Mouse (Mus musculus) c-Kit-positive CD71-positive TER-119-positive erythroid progenitor cells, embryonic 14.5 days (primary cell): Measurements from ENCODE around the gene Pramef20.
"Not testable (repeated sequence)": the region's sequence is repeated elsewhere in the genome, so short reads cannot be mapped to it uniquely, and the experiment has no call there.

ENCODE experiments used
- DNase-seq: peaks from one replicate; pipeline ENCODE4 v3.0.0-alpha.2; 2013; ENCODE audit warnings: low spot score

Pramef20 gene

GRCm38 (mm10) chr4:144377911-144378310 is at the start of gene Pramef20:
Gene Pramef20, minus strand, starts transcription at chr4:144377933.
- DNase-seq: no peak

GRCm38 (mm10) chr4:144424590-144424989 is 46.9 kb upstream of the Pramef20 start:
- DNase-seq: no peak

- no peak for DNase-seq
Measured at GRCm38 (mm10) chr4:144420644-144421043, 42.9 kb upstream of the Pramef20 start.

- no peak for DNase-seq
Measured at GRCm38 (mm10) chr4:144408290-144408689, 30.6 kb upstream of the Pramef20 start, which contains the start of gene Pramef12. Gene Pramef12, minus strand, starts transcription at chr4:144408464.

GRCm38 (mm10) chr4:144406261-144406660 is 28.5 kb upstream of the Pramef20 start:
- no peak for DNase-seq

- no peak for DNase-seq
Measured at GRCm38 (mm10) chr4:144404456-144405086, 26.8 kb upstream of the Pramef20 start.

GRCm38 (mm10) chr4:144402712-144403111 is 25.0 kb upstream of the Pramef20 start:
- DNase-seq: no peak

- no peak for DNase-seq
Measured at GRCm38 (mm10) chr4:144396316-144396715, 18.6 kb upstream of the Pramef20 start.

GRCm38 (mm10) chr4:144357642-144358041 is 20.1 kb downstream of the Pramef20 start, which contains the start of gene Gm13119:
Gene Gm13119, plus strand, starts transcription at chr4:144357942.
- DNase-seq: not testable (repeated sequence)

- DNase-seq: not testable (repeated sequence)
Measured at GRCm38 (mm10) chr4:144335856-144336255, 41.9 kb downstream of the Pramef20 start.

GRCm38 (mm10) chr4:144329949-144330348 is 47.8 kb downstream of the Pramef20 start, which contains the start of gene Gm13128:
Gene Gm13128, plus strand, starts transcription at chr4:144330249.
- not testable (repeated sequence) for DNase-seq
